Mouse (Mus musculus) kidney, adult 2 months (tissue): ENCODE measurements around the gene Akip1.

Experiments
- CTCF ChIP-seq: fragments of 200-500 bp; conservative IDR thresholded peaks from 2 replicates; pipeline ENCODE4 v1.5.1; 2011; ENCODE audit warnings: low read depth, mild to moderate bottlenecking, control low read depth, low read length, moderate library complexity, mixed read lengths; ENCODE audit not compliant: insufficient read depth, insufficient read length
- POLR2A ChIP-seq: fragments of 200-500 bp; IDR thresholded peaks from one replicate; pipeline ENCODE4 v1.6.1; 2011; ENCODE audit warnings: low read depth, low read length, control low read depth

DNA sequence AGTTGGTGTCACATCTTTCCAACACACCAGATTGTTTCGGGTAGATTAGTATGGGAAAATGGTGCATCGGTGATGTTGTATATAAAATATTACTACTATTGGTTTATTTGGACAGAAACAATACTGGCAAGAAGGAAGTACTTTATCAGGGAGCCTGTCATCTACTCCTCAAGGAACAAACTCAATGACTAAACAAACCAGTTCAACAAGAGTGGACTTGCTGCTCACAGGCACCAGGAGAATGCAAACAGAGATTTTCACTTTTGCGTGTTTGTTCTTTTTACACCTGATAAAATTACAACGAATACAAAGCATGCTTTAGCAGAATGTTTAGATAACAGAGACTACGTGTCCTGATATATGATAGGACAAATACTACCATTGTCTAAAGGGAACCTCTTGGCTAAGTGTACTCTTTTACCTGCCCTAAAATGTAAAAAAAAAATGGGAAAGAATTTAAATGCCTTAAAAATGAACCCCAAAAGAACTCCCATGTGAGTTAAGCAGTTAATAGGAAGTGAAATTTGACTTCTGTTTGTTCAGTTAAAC, 36.4 kb downstream of the Akip1 start:
- TF ChIP-seq CTCF (no peak), POLR2A (no peak)
